Mouse (Mus musculus): ENCODE data around the gene Lbhd1. TPM values are rescaled to one million over a fixed set of nuclear protein-coding genes. Genes with fewer than 3 reads are reported as not detected.

The Lbhd1 gene
- total RNA-seq, 2 experiments from 2014 or later, result 4.4 to 6.7 TPM

DNA sequence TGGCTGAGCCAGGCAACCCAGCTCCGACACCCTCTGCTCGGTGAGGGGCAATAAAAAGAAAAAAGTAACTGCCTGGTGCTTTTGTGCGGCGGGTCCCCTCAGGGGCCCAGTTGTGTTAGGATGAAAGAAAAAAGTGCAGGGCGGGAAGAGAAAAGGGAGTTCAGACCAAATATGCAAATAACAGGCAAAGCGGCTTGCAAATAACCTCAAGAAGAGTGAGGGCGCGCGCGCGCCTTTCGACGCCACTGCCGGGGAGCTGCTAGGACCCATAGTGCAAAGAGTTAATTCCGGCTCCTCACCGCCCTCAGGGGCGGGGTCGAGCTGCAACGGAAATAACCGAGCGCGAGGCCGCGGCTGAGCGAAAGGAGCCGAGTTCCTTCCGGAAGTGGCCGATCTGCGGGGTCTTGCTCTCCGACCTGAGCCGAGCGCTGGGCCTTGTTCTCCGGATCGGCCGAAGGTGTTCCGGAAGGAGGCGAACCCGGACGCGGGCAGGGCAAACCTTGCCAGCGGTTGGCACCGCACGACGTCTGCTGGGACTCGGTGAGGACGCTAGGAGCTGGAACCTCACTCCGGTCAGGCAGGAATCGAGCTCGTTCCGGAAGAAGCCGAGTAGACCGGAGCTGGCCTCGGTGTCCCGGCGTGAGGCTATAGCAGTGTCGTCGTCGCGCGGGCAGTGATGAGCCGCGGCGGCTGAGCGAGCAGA is 58.1 kb downstream of the Lbhd1 start, which contains the start of gene Mta2:
Mta2 (plus strand) TSS at position 361 of the 703 bp plus-strand sequence.
- intact Hi-C loops (cut with DNase I; ENCODE audit: low total_unique reads), result no loop called here
- DNase-seq, result peak; percentile 98

Small RNA genes within 50 kb of the gene (microRNA-seq; reads per million reads assigned to microRNA genes)
- gene Mir5136, result 0 reads per million in 2 experiments

Other genes starting within 250 kb of the Lbhd1 start
- under 1 TPM in 1 of 2 experiments, not detected in 1; 0.02 TPM for gene Chrm1, start 219.9 kb upstream of the Lbhd1 start, total RNA-seq (2021)
- 10 to 100 TPM; 24.6 to 26.8 TPM for gene Slc3a2, start 160.4 kb upstream of the Lbhd1 start, total RNA-seq (2021)
- 10 to 100 TPM; 21.7 to 23.4 TPM for gene Wdr74, start 147.9 kb upstream of the Lbhd1 start, total RNA-seq (2021)
- gene 1700092M07Rik, start 143.0 kb upstream of the Lbhd1 start, total RNA-seq (2021), result not detected
- gene Stx5a, start 142.3 kb upstream of the Lbhd1 start, total RNA-seq (2021), result 10 to 100 TPM; 24.1 to 28.0 TPM
- gene Nxf1, start 126.7 kb upstream of the Lbhd1 start, total RNA-seq (2021), result 10 to 100 TPM; 32.5 to 33.2 TPM
- gene Tmem223, start 112.7 kb upstream of the Lbhd1 start, total RNA-seq (2021), result 10 to 100 TPM; 78.5 to 81.9 TPM
- gene Tmem179b, start 109.3 kb upstream of the Lbhd1 start, total RNA-seq (2021), result 10 to 100 TPM in 1 of 2 experiments, 1 to 10 TPM in 1; 9.7 to 11.1 TPM
- gene Taf6l, start 97.3 kb upstream of the Lbhd1 start, total RNA-seq (2021), result 1 to 10 TPM; 9.0 to 9.4 TPM
- gene Polr2g, start 85.2 kb upstream of the Lbhd1 start, total RNA-seq (2021), result 10 to 100 TPM; 34.1 to 35.5 TPM
- gene Zbtb3, start 81.2 kb upstream of the Lbhd1 start, total RNA-seq (2021), result 1 to 10 TPM in 1 of 2 experiments, under 1 TPM in 1; 0.62 to 1.5 TPM
- gene Ttc9c, start 64.4 kb upstream of the Lbhd1 start, total RNA-seq (2021), result 10 to 100 TPM in 1 of 2 experiments, 1 to 10 TPM in 1; 9.6 to 10.7 TPM
- gene Hnrnpul2, start 63.7 kb upstream of the Lbhd1 start, total RNA-seq (2021), result 10 to 100 TPM; 35.4 to 37.3 TPM
- gene AC129217.1, start 54.0 kb upstream of the Lbhd1 start, total RNA-seq (2021), result not detected
- 10 to 100 TPM; 14.4 to 15.6 TPM for gene Bscl2, start 46.3 kb upstream of the Lbhd1 start, total RNA-seq (2021)
- not detected for gene Gng3, start 44.5 kb upstream of the Lbhd1 start, total RNA-seq (2021)
- 10 to 100 TPM in 1 of 2 experiments, 1 to 10 TPM in 1; 7.8 to 11.0 TPM for gene Lrrn4cl, start 33.0 kb upstream of the Lbhd1 start, total RNA-seq (2021)
- 100 to 1,000 TPM; 182 to 211 TPM for gene Ubxn1, start 12.2 kb upstream of the Lbhd1 start, total RNA-seq (2021)
- 10 to 100 TPM; 55.1 to 64.7 TPM for gene Uqcc3, start 2.8 kb upstream of the Lbhd1 start, total RNA-seq (2021)
- gene Gm49403, start 198 bp downstream of the Lbhd1 start, total RNA-seq (2021), result not detected
- gene 1810009A15Rik, start 5.1 kb downstream of the Lbhd1 start, total RNA-seq (2021), result 10 to 100 TPM; 20.3 to 26.3 TPM
- gene Gm49416, start 5.2 kb downstream of the Lbhd1 start, total RNA-seq (2021), result 1 to 10 TPM in 1 of 2 experiments, not detected in 1; 3.3 TPM
- gene Ints5, start 9.3 kb downstream of the Lbhd1 start, total RNA-seq (2021), result 10 to 100 TPM in 1 of 2 experiments, 1 to 10 TPM in 1; 9.5 to 10.3 TPM
- gene Ganab, start 14.3 kb downstream of the Lbhd1 start, total RNA-seq (2021), result 10 to 100 TPM; 30.7 to 34.3 TPM
- 10 to 100 TPM; 21.4 to 24.2 TPM for gene B3gat3, start 36.6 kb downstream of the Lbhd1 start, total RNA-seq (2021)
- gene Rom1, start 45.6 kb downstream of the Lbhd1 start, total RNA-seq (2021), result 1 to 10 TPM; 4.9 to 6.0 TPM
- 1 to 10 TPM; 8.6 to 8.9 TPM for gene Eml3, start 45.8 kb downstream of the Lbhd1 start, total RNA-seq (2021)
- gene Mta2, start 58.1 kb downstream of the Lbhd1 start, total RNA-seq (2021), result 10 to 100 TPM; 27.4 to 27.9 TPM
- gene Tut1, start 70.1 kb downstream of the Lbhd1 start, total RNA-seq (2021), result 1 to 10 TPM; 8.2 to 8.4 TPM
- 100 to 1,000 TPM; 500 to 587 TPM for gene Eef1g, start 83.3 kb downstream of the Lbhd1 start, total RNA-seq (2021)
- gene Ahnak, start 105.6 kb downstream of the Lbhd1 start, total RNA-seq (2021), result 100 to 1,000 TPM; 194 to 197 TPM
- not detected for gene Scgb1a1, start 204.2 kb downstream of the Lbhd1 start, total RNA-seq (2021)

All from gastrocnemius, postnatal 14 days (tissue).